Mouse (Mus musculus): ENCODE measurements around the gene Pigl. TPM values are rescaled to one million over a fixed set of nuclear protein-coding genes. Genes with fewer than 3 reads are reported as not detected.
A peak's percentile ranks its signal among the peaks of the same experiment; 100 is the strongest.

Pigl gene
- total RNA-seq, 2 experiments from 2014 or later: 6.4 to 6.8 TPM

- DNase-seq (ENCODE audit: extremely low spot score in 1 of 2, low spot score in 2 of 2): no peak
- intact Hi-C loops (cut with DNase I): no loop called here
- TF ChIP-seq CTCF (IDR thresholded peaks at IDR 0.05): no peak
These were observed 15.3 kb downstream of the Pigl start for GRCm38 (mm10) chr11:62473516-62473915.

DNA sequence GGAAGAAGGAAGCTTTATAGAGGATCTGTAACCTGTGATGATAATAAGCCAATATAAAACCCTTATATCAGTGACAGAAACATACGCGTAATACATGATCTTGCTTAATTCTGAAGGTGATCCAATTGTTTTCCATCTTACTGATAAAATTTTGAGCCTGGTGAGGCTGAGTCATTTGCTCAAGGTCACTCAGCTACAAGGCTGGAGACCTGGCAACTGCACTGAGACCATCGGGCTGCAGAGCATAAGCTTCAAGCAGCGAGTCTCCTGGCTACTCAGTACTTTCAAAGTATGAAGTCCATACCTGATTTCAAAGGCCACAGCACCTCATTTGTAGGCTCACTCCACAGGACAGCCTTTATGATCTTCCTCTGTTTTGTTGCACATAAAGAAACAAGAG lies 17.9 kb downstream of the Pigl start:
- no peak overlapping the region for H3K27ac ChIP-seq
- no peak overlapping the region for H3K4me3 ChIP-seq
- intact Hi-C loops (cut with DNase I): no loop called here
- no peak for DNase-seq (ENCODE audit: extremely low spot score in 1 of 2, low spot score in 2 of 2)
- TF ChIP-seq CTCF (IDR thresholded peaks at IDR 0.05): no peak

More at GRCm38 (mm10) chr11:62473516-62473915, 15.3 kb downstream of the Pigl start:
- H3K27ac ChIP-seq: no peak overlapping the region
- H3K4me3 ChIP-seq: no peak overlapping the region

- no peak overlapping the region for H3K4me3 ChIP-seq
- no peak for DNase-seq (ENCODE audit: extremely low spot score in 1 of 2, low spot score in 2 of 2)
- no peak overlapping the region for H3K27ac ChIP-seq
- no peak for TF ChIP-seq CTCF (IDR thresholded peaks at IDR 0.05)
- intact Hi-C loops (cut with DNase I): no loop called here
These were observed 20.7 kb downstream of the Pigl start for GRCm38 (mm10) chr11:62478931-62479330.

DNA sequence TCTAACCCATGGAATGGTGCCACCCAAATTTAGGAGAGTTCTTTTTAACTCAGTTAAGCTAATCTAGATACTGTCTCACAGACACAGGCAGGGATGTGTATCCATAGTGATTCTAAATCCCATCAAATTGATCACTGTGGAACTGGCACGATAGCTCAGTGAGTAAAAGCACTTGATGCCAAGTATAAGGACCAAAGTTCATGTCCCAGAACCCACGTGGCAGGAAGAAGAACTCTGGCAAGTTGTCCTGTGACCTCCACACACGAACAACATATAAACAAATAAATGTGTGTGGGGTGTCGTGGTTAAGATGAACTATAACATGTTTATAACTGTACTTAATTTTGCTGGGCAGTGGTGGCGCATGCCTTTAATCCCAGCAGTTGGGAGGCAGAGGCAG lies 21.3 kb downstream of the Pigl start:
- intact Hi-C loops (cut with DNase I): no loop called here
- DNase-seq (ENCODE audit: extremely low spot score in 1 of 2, low spot score in 2 of 2): no peak

DNA sequence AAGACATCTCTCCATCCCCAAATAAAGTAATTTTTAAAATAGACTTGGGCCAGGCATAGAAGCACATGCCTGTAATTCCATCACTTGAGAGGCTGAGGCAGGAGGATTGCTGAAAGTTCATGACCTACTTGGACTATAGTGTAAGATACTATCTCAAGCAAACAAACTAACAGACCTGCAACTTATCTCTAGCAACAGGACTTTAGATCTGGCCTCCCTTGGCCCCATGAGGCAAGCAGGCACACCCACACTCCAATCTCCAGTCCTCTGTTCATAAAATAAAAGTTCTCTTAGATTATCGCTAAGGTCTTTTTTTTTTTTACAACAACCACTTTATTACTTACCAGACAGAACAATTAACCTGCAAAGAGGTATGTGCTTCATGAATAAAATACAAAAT lies 28.7 kb downstream of the Pigl start:
- intact Hi-C loops (cut with DNase I): no loop called here
- TF ChIP-seq CTCF (IDR thresholded peaks at IDR 0.05): no peak
- Histone ChIP-seq H3K27ac (no peak overlapping the region), H3K4me3 (no peak overlapping the region)
- DNase-seq (ENCODE audit: extremely low spot score in 1 of 2, low spot score in 2 of 2): no peak

More for the DNA sequence above, 21.3 kb downstream of the Pigl start:
- Histone ChIP-seq H3K27ac (no peak overlapping the region), H3K4me3 (no peak overlapping the region)
- no peak for TF ChIP-seq CTCF (IDR thresholded peaks at IDR 0.05)

DNA sequence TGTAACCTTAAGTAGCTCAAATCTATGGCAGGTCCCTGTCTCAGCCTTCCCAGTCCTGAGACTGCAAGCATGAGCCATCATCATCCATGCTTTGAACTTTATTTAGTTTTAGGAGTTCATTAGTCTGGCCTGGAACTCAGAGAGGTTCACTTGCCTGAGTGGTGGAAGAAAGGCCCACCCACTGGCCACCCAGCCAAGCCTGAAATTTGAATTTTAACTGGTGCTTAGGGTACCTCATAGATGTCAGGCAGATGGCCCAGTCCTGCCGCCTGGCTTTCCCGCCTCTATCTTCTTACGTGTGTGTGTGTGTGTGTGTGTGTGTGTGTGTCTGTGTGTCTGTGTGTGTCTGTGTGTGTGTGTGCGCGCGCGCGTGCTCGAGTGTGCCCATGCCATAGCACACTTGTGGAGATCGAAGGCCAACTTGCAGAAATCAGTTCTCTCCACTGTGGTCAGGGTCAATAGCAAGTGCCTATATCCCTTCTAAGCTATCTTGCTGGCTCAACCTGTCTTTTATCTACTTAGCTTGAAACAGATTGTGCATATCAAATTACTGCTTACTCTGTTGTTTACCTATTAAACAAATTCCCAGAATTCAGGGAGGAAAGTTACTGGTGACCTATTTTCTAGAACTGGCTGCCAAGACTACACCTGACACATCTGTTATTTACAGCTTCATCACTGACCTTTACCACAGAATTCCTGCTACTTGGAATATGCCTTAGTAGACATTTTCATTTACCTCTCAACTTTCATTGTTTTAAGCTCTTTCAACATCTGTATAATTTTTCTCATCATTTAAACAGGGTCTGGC lies 29.5 kb downstream of the Pigl start:
- H3K4me3 ChIP-seq: no peak overlapping the region
- intact Hi-C loops (cut with DNase I): no loop called here
- no peak for TF ChIP-seq CTCF (IDR thresholded peaks at IDR 0.05)
- no peak for DNase-seq (ENCODE audit: extremely low spot score in 1 of 2, low spot score in 2 of 2)
- no peak overlapping the region for H3K27ac ChIP-seq

DNA sequence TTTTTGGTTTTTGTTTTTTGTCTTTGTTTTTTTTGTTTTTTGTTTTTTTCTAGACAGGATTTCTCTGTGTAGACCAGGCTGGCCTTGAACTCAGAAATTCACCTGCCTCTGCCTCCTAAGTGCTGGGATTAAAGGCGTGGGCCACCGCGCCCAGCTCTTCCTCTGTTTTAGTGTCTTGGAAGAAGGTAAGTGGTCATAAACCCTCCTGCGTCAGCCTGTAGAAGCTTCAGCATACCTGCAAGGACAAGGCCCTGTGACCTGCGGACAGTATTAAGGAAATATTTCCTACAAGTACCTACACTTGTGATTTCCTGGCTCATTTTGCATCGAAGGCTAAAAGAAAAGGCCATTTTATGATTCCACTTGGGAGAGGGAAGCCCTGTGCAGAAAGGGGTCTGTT lies 35.4 kb downstream of the Pigl start:
- TF ChIP-seq CTCF (IDR thresholded peaks at IDR 0.05): no peak
- no peak overlapping the region for H3K27ac ChIP-seq
- intact Hi-C loops (cut with DNase I): no loop called here

DNA sequence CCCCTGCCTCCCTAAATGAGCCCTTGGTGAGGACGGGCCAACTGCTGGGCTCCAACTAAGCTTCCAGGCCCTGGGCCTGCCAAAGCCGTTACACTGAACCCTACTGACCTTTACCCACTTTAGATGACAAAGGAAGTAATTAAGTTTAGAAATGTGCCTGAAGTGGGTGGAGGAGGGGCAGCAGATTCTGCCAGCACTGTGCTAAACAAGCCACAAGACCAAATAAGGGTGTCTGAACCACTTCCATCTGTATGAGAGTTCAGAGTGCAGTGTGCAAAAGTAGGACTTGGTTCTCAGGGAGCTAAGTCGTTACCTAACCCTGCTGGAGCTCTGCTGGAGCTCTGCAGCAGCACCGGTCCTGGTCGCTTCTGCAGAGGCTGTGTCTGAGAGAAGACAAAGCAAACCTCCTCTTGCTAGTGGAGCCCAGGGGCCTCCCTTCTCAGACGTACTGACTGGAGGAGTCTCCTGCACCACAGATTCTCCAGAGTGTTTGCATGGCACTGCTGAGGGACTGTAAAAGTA lies 36.6 kb downstream of the Pigl start:
- intact Hi-C loops (cut with DNase I): loop anchor here (5.0 kb wide), 1 partner anchor 68 kb away; no protein-coding TSS in a partner anchor
- no peak for TF ChIP-seq CTCF (IDR thresholded peaks at IDR 0.05)
- peak overlapping the region; percentile 81; the same call in 1 of the 2 replicates for H3K27ac ChIP-seq

More for the DNA sequence above, 35.4 kb downstream of the Pigl start:
- H3K4me3 ChIP-seq: no peak overlapping the region
- no peak for DNase-seq (ENCODE audit: extremely low spot score in 1 of 2, low spot score in 2 of 2)

GRCm38 (mm10) chr11:62495276-62495801 lies 37.1 kb downstream of the Pigl start:
- Histone ChIP-seq H3K4me3 (no peak overlapping the region), H3K27ac (peak overlapping the region; percentile 81; the same call in 1 of the 2 replicates)
- no peak for TF ChIP-seq CTCF (IDR thresholded peaks at IDR 0.05)
- peak in 1 of 2 experiments; percentile 12 for DNase-seq (ENCODE audit: extremely low spot score in 1 of 2, low spot score in 2 of 2)
- intact Hi-C loops (cut with DNase I): loop anchor here (5.0 kb wide), 1 partner anchor 68 kb away; no protein-coding TSS in a partner anchor

More for the DNA sequence above, 36.6 kb downstream of the Pigl start:
- DNase-seq (ENCODE audit: extremely low spot score in 1 of 2, low spot score in 2 of 2): peak in 1 of 2 experiments; percentile 24
- H3K4me3 ChIP-seq: no peak overlapping the region

DNA sequence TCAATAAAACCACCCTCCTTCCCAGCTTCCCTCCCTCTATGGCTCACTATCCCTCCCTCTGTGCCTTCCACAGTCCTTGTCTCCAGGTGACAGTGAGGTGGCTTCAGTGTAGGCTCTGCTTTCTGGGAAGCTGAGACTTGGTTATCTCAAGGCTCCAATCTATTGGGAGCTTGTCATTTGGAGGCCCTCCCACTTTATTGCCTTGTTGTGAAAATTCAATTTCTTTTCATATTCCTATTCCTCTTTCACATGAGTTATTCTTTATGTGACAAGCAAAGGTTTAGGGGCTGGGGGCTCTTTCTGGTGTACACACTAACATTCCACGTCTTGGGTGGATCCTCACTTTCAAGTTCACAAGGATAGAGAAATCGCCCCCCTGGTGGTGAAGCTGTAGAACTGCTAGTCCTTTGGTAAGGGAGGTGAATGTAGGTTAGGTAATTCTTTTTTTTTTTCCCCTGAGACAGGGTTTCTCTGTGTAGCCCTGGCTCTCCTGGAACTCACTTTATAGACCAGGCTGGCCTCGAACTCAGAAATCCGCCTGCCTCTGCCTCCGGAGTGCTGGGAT lies 38.0 kb downstream of the Pigl start:
- Histone ChIP-seq H3K4me3 (no peak overlapping the region), H3K27ac (no peak overlapping the region; the same call in 1 of the 2 replicates)
- TF ChIP-seq CTCF (IDR thresholded peaks at IDR 0.05): peak; percentile 71
- DNase-seq (ENCODE audit: extremely low spot score in 1 of 2, low spot score in 2 of 2): no peak
- intact Hi-C loops (cut with DNase I): loop anchor here (5.0 kb wide), 1 partner anchor 69 kb away; no protein-coding TSS in a partner anchor

GRCm38 (mm10) chr11:62497181-62497580 lies 38.9 kb downstream of the Pigl start:
- DNase-seq (ENCODE audit: extremely low spot score in 1 of 2, low spot score in 2 of 2): no peak
- no peak overlapping the region for H3K27ac ChIP-seq
- no peak overlapping the region for H3K4me3 ChIP-seq
- intact Hi-C loops (cut with DNase I): loop anchor here (5.0 kb wide), 1 partner anchor 70 kb away; no protein-coding TSS in a partner anchor
- no peak for TF ChIP-seq CTCF (IDR thresholded peaks at IDR 0.05)

DNA sequence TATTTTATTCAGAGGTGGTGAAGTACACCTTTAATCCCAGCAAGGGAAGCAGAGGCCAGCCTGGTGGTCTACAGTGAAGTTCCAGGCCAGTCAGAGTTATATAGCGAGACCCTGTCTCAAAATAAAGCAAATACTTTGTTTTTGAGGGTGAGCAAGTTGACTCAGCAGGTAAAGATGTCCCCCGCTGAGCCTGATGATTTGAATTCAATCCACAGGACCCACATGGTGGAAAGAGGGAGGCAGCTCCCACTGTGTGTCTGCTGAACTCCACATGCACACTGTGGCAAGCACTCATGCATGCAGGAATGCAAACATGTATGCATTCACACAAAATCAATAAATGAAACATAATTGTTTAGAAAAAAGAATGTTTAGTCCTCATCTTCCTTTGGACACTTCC lies 40.5 kb downstream of the Pigl start:
- intact Hi-C loops (cut with DNase I): loop anchor here (5.0 kb wide), 1 partner anchor 72 kb away; no protein-coding TSS in a partner anchor
- no peak overlapping the region for H3K27ac ChIP-seq
- no peak overlapping the region for H3K4me3 ChIP-seq
- no peak for TF ChIP-seq CTCF (IDR thresholded peaks at IDR 0.05)
- DNase-seq (ENCODE audit: extremely low spot score in 1 of 2, low spot score in 2 of 2): no peak
